Mouse (Mus musculus) brain, embryonic 14.5 days (tissue): ENCODE measurements around the gene Saal1.

Source experiments
- CTCF ChIP-seq: fragments of 200-500 bp; IDR thresholded peaks from 2 replicates; pipeline ENCODE4 v1.5.1; 2012; ENCODE audit warnings: inconsistent platforms, mild to moderate bottlenecking, moderate library complexity, borderline replicate concordance; ENCODE audit not compliant: insufficient read depth, insufficient read length; ENCODE audit errors: extremely low read depth
- POLR2A ChIP-seq: fragments of 200-500 bp; IDR thresholded peaks from 2 replicates; pipeline ENCODE4 v1.6.1; 2012; ENCODE audit warnings: mild to moderate bottlenecking, inconsistent platforms, borderline replicate concordance; ENCODE audit not compliant: poor library complexity, insufficient read depth, insufficient read length, severe bottlenecking; ENCODE audit errors: extremely low read depth

GRCm38 (mm10) chr7:46672160-46672672 lies 38.3 kb downstream of the Saal1 start, which contains the start of gene Tph1:
- TF ChIP-seq POLR2A (no peak), CTCF (no peak)
